Mouse (Mus musculus) retina, adult 2 months (tissue): ENCODE measurements around the gene Fam136a.

ENCODE experiments used
- DNase-seq: peaks from one replicate; pipeline ENCODE4 v3.0.0-alpha.2; 2012; ENCODE audit warnings: low read depth, low spot score

Fam136a gene

DNA sequence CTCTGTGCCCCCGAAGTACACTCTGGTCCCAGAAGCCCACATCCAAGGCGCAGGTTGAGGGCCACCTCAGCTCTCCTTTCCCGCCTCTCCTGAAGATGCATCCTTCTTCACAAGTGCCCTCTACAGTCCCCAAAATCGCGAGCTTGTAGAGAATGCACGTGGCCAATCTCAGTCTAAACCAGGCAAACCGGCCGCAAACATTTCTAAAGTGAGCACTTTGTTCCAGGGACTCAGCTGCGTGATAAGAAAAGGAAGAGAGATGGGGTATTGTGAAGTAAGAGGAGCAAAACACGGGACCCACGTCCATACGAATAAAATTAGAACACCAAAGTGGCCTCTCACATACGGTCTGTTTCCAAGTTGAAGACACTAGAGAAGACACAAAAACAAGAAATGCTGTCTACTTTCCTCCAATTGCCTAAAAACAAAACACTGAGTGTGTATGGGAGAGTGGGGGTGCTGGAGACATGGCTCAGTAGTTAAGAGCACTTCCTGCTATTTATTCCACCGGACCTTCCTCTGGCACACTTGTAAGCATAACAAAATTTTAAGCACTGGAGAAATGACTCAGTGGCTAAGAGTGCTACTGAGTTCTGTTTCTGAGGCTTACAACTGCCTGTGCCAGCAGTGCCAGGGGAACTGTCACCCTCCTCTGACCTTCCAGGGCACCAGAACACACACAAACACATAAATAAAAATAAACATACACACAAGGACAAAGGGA lies 32.0 kb downstream of the Fam136a start:
- no peak for DNase-seq

DNA sequence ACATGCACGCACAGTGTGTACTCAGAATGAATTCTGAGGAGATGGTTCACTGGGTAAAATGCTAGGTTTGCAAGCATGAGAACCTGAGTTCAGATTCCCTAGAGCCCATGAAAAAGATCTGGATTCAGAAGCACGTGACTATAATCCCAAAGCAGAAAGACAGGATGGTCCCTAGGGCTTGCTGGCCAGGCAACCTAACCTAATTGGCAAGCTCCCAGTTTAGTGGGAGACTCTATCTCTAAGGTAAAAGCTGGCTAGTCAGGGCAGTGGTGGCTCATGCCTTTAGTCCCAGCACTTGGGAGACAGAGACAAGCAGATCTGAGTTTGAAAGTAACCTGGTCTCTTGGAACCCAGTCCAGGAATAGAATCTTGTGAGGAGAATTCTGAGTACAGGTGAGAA lies 33.5 kb downstream of the Fam136a start:
- DNase-seq, result no peak

DNA sequence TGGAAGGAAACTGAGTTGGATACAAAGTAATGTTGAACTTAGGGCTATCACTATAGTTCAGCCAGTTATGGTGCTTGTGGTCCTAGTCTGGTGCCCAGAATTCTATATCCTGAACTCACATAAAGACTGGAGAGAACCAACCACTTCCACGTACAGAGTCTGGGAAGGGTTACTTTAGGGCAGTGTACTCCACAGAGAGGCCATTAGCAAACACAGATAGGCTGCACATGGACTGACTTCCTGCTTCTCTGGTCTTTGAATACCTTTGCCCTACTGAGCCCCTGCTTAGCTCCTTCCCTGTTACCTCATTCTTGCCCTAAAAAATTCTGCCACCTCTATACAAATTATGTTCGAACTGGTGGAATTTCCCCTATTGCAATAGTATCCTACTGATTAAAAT lies 34.5 kb downstream of the Fam136a start:
- no peak for DNase-seq

DNA sequence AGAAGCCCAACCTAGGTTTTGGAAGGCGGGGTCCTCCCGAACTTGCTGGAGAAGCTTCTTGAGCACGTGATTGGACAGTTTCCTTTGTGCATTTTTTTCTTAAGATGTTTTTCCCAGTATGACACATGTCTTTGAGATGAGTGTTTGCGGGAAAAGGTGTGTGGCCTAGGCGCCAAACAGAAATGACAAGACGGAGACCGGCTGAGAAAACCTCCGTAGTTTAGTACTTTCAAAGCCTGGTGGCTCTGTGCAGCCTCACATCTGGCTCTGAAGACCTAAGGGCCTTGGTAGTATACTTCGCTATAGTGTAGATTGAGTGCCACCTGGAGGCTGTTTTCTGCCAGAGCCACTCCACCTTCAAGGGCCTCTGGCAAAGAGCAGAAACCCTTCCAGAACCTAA lies 35.5 kb downstream of the Fam136a start:
- DNase-seq, result peak; percentile 26

DNA sequence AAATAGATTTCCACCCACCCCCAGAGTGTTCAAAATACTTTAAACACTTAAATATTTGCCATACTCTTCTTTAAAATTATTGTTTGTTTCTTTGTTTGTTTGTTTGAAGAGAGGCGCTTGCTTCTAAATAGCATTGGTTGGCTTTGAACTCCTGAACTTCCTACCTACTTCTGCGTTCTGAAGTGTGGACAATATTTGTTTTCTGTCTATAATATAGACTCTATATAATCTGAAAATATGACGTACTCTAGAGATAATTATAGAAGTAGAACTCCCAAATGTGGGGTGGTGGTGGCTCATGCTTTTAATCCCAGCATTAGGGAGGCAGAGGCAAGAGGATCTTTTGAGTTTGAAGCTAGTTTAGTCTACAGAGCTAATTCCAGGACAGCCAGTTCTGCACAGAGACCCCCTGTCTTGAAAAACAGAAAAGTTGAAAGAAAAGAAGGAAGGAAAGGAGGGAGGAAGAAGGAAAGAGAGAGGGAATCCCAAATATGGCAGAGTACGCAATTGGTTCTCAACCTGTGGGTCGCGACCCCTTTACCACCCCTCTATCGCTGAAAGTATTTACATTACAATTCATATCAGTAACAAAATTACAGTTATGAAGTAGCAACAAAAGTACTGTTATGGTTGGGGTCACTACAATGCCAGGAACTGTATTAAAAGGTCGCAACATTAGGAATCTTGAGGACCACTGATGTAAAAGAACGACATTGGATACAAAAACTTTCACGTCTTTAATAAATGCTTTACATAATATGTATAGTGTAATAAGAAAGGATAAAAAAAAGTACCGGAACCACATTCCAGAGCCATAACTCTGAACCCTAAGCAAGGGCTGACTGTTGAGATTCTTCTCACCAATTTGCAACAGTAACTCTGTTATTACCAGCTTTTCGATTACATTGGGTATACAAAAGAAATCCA lies 37.5 kb downstream of the Fam136a start:
- no peak for DNase-seq

DNA sequence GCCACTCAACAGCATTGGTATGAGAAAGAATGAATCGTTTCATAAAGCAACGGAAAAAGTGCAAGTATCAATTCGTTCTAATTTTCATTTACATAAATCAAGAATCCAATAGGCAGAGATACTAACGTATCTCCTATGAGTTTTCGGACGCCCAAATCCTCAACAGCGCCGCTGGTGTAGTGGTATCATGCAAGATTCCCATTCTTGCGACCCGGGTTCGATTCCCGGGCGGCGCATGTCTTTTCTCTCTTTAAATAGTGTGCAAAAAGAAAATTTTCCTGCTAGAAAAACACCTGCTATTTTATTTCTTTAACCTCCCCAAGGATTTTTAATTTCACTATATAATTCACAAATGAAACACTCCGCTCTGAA lies 38.3 kb downstream of the Fam136a start:
- DNase-seq, result no peak

DNA sequence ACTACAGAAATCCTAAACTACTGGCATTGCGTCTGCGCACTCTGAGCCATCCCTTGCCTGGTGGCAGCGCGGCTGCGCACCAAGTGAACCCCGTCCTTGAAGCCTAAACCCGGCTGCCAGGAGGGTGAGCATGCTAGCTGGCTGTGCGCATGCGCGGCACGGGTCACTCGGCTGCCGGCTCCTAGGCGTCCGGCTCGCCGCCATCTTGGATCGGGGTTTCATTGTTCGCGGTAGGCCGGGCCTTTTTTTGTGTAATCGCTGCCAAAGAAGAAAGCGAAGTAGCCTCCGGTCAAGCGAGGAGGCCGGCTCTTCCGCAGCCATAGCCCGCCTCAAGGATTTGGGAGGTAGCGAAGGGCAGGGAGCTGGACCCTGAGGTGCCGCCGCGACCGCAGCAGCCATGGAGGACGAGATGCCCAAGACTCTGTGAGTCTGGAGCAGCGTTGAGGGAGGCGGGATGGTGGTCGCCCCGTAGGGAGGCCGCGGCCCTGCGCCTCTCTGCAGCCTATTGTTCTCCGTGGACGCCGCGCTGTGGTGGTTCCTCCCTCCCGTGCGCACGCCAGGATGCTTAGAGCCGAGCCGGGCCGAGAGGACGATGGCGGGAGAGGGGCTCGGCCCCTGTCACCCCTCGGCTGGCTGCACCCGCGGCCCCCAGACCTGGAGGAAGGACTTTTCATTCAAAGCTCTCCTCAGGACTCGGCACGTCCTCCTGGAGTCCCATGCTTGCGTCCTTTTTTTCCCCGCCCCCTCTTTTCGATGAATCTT lies 38.8 kb downstream of the Fam136a start, which contains the start of gene Tia1:
Gene Tia1 (plus strand): TSS at position 120 of the 762 bp plus-strand sequence.
- DNase-seq, result peak; percentile 95

DNA sequence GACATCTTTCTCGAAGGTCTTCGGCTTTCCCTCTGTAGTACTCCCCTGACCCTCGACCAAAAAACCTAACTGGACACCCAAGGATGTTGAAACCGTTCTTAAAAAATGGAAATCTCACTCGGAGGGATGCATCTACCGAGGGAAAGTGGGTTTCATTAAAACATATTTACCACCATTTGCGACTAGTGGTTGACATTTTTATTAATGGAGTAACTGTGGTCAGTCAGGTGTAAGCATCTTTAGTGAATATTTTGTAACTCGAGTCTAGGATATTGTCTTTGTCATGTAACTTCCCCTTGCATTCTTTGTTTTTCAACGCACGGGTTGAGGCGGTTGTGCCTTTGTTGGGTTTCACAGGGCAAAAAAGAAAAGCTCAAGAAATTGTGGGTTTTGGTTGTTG lies 39.5 kb downstream of the Fam136a start:
- DNase-seq, result no peak

DNA sequence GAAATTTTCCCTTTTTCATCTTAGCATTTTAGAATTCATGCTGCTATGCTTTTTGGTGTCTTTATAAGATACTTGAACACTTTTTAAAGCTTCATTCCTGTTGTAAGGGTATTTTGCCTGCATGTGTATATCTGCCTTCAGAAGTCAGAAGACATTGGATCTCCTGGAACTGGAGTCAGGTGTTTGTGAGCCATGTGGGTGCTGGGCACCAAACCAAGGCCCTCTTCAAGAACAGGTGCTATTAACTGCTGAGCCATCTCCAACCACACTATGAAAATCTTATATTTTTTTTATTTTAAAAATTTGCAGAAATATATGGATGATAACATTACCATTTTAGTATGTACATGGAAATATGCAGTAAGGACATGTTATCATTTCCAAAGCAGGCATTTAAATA lies 40.9 kb downstream of the Fam136a start:
- DNase-seq, result no peak

DNA sequence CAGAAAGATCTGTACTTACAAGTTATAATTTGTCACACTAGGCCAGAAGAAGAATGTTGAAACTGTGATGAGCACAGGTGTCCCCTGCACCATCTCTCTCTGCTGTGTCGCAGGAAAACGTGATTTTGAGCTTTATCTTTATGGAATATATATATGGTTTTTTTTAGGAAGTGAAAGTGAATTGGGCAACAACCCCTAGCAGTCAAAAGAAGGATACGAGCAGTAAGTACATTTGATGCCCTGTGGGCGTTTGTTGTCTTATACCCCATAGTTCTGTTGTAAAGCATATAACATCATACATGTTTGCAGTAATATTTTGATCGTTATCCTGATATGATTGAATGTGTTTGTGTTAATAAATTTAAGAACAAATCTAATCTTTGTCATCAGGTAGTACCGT lies 53.3 kb downstream of the Fam136a start:
- no peak for DNase-seq

DNA sequence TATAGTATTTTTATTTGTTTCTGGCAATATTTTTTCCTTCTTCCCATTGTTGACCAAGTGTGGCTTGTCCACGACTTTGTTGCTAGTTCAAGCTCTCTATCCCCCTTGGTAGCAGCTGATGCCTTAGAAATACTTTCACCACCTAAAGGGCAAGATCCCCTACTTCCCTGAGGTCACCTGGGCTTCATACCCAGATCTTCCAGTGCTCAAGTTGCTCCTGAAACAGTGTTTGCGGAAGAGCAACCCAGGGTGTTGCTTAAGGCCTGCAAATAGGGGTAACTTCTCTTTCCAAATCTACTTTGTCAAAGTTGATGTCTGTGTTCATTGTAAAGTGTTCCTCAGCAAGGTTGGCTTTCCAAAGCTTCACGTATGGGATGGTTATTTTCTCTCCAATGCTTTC lies 53.8 kb downstream of the Fam136a start:
- DNase-seq, result no peak
